Mouse (Mus musculus): ENCODE results near the gene Rhoa.

Rhoa gene

GRCm38 (mm10) chr9:108340258-108341138, 34.6 kb downstream of the Rhoa start:
- DNase-seq (ENCODE audit: low read depth), result peak; percentile 10

- no peak for DNase-seq (ENCODE audit: low read depth)
Observed at GRCm38 (mm10) chr9:108341139-108341475, 35.2 kb downstream of the Rhoa start.

- DNase-seq (ENCODE audit: low read depth), result peak; percentile 74
Observed at GRCm38 (mm10) chr9:108341801-108342200, 35.9 kb downstream of the Rhoa start.

GRCm38 (mm10) chr9:108342301-108342831, 36.4 kb downstream of the Rhoa start:
- DNase-seq (ENCODE audit: low read depth), result peak; percentile 50

- no peak for DNase-seq (ENCODE audit: low read depth)
Observed at GRCm38 (mm10) chr9:108343331-108343730, 37.4 kb downstream of the Rhoa start.

- no peak for DNase-seq (ENCODE audit: low read depth)
Observed at GRCm38 (mm10) chr9:108343835-108344234, 37.9 kb downstream of the Rhoa start.

GRCm38 (mm10) chr9:108344471-108344870, 38.5 kb downstream of the Rhoa start:
- DNase-seq (ENCODE audit: low read depth), result no peak

- no peak for DNase-seq (ENCODE audit: low read depth)
Observed at GRCm38 (mm10) chr9:108347024-108347423, 41.1 kb downstream of the Rhoa start.

- peak; percentile 95 for DNase-seq (ENCODE audit: low read depth)
Observed at GRCm38 (mm10) chr9:108347540-108348289, 41.8 kb downstream of the Rhoa start, which contains the start of gene Usp4. Usp4 (plus strand) TSS chr9:108347853.

- peak; percentile 8 for DNase-seq (ENCODE audit: low read depth)
Observed at GRCm38 (mm10) chr9:108348290-108348680, 42.4 kb downstream of the Rhoa start.

- DNase-seq (ENCODE audit: low read depth), result no peak
Observed at GRCm38 (mm10) chr9:108349727-108350126, 43.8 kb downstream of the Rhoa start.

GRCm38 (mm10) chr9:108378234-108378633, 72.3 kb downstream of the Rhoa start:
- DNase-seq (ENCODE audit: low read depth), result no peak

GRCm38 (mm10) chr9:108378736-108379135, 72.8 kb downstream of the Rhoa start:
- no peak for DNase-seq (ENCODE audit: low read depth)

- no peak for DNase-seq (ENCODE audit: low read depth)
Observed at GRCm38 (mm10) chr9:108379294-108379693, 73.4 kb downstream of the Rhoa start.

- no peak for DNase-seq (ENCODE audit: low read depth)
Observed at GRCm38 (mm10) chr9:108381382-108381781, 75.5 kb downstream of the Rhoa start.

- DNase-seq (ENCODE audit: low read depth), result no peak
Observed at GRCm38 (mm10) chr9:108385006-108385405, 79.1 kb downstream of the Rhoa start.

GRCm38 (mm10) chr9:108386816-108387215, 80.9 kb downstream of the Rhoa start:
- DNase-seq (ENCODE audit: low read depth), result no peak
